Mouse (Mus musculus) adrenal gland, adult 2 months (tissue): Measurements from ENCODE around the gene Akap6. TPM values are rescaled to one million over a fixed set of nuclear protein-coding genes. Genes with fewer than 3 reads are reported as not detected.
"Not testable (repeated sequence)": the region's sequence is repeated elsewhere in the genome, so short reads cannot be mapped to it uniquely, and the experiment has no call there.

Experiments used
- DNase-seq: peaks from one replicate; pipeline ENCODE4 v3.0.0; 2021
- polyA plus RNA-seq: library from polyadenylated mRNA; depleted of rRNA; stranded (reverse); fragments of >200 nt; gene quantifications from 2 replicates; pipeline ENCODE4 v1.2.3, GENCODE M21; 2012
- total RNA-seq, 2 experiments: library from RNA; stranded (reverse); gene quantifications; 2 replicates each; pipeline ENCODE4 v1.2.3; 2021

Akap6 gene
- total and polyA plus RNA-seq, 3 experiments = 0.24 to 2.6 (median 2.3) TPM

- no peak for DNase-seq
Measured at GRCm38 (mm10) chr12:52711857-52712640, 12.9 kb downstream of the Akap6 start.

- DNase-seq = no peak
Measured at GRCm38 (mm10) chr12:52718392-52718791, 19.2 kb downstream of the Akap6 start.

GRCm38 (mm10) chr12:52719232-52719631, 20.0 kb downstream of the Akap6 start:
- DNase-seq = no peak

GRCm38 (mm10) chr12:52719681-52720080, 20.5 kb downstream of the Akap6 start:
- DNase-seq = no peak

- not testable (repeated sequence) for DNase-seq
Measured at GRCm38 (mm10) chr12:52724039-52724615, 24.9 kb downstream of the Akap6 start.

- no peak for DNase-seq
Measured at GRCm38 (mm10) chr12:52726434-52727231, 27.4 kb downstream of the Akap6 start.

GRCm38 (mm10) chr12:52729396-52729795, 30.2 kb downstream of the Akap6 start:
- DNase-seq = no peak

GRCm38 (mm10) chr12:52735161-52735560, 36.0 kb downstream of the Akap6 start:
- not testable (repeated sequence) for DNase-seq

- DNase-seq = no peak
Measured at GRCm38 (mm10) chr12:52737151-52737550, 38.0 kb downstream of the Akap6 start.

- DNase-seq = peak; percentile 6
Measured at GRCm38 (mm10) chr12:52739326-52739725, 40.1 kb downstream of the Akap6 start.

- DNase-seq = no peak
Measured at GRCm38 (mm10) chr12:52741801-52742200, 42.6 kb downstream of the Akap6 start.

- DNase-seq = no peak
Measured at GRCm38 (mm10) chr12:52750006-52750405, 50.8 kb downstream of the Akap6 start.

GRCm38 (mm10) chr12:52755649-52756048, 56.5 kb downstream of the Akap6 start:
- DNase-seq = no peak

- DNase-seq = no peak
Measured at GRCm38 (mm10) chr12:52757881-52758280, 58.7 kb downstream of the Akap6 start.

GRCm38 (mm10) chr12:52764046-52764445, 64.9 kb downstream of the Akap6 start:
- no peak for DNase-seq

- no peak for DNase-seq
Measured at GRCm38 (mm10) chr12:52764810-52765209, 65.6 kb downstream of the Akap6 start.

GRCm38 (mm10) chr12:52769561-52769960, 70.4 kb downstream of the Akap6 start:
- DNase-seq = no peak

- DNase-seq = no peak
Measured at GRCm38 (mm10) chr12:52771931-52772330, 72.7 kb downstream of the Akap6 start.

GRCm38 (mm10) chr12:52772494-52773280, 73.5 kb downstream of the Akap6 start:
- no peak for DNase-seq

- no peak for DNase-seq
Measured at GRCm38 (mm10) chr12:52773847-52774246, 74.7 kb downstream of the Akap6 start.

GRCm38 (mm10) chr12:52774382-52774781, 75.2 kb downstream of the Akap6 start:
- no peak for DNase-seq

GRCm38 (mm10) chr12:52780216-52780615, 81.0 kb downstream of the Akap6 start:
- DNase-seq = no peak
